Mouse (Mus musculus): Measurements from ENCODE around the gene Clip2. TPM values are rescaled to one million over a fixed set of nuclear protein-coding genes. Genes with fewer than 3 reads are reported as not detected.

Clip2 gene
- total and polyA plus RNA-seq, 3 experiments = 3.5 to 7.4 TPM; not detected in 1

- peak overlapping the region; percentile 98 for H3K27ac ChIP-seq (ENCODE audit: control insufficient read depth, low read depth, low read length)
- peaks cover 24% of the 10 kb centered on the region for H3K79me2 ChIP-seq (ENCODE audit: control insufficient read depth, insufficient read depth, low read length, poor library complexity)
- H3K9me3 ChIP-seq (replicated peaks; ENCODE audit: insufficient read depth, low read length) = no peaks in the 10 kb centered on the region
- H3K4me3 ChIP-seq (ENCODE audit: control insufficient read depth in 1 of 2, insufficient read depth in 1 of 2, low read depth in 2 of 2, low read length in 2 of 2) = peak overlapping the region; percentile 80 to 87
- peak overlapping the region; percentile 90 for H3K9ac ChIP-seq (ENCODE audit: control insufficient read depth, low read depth, low read length, poor library complexity, severe bottlenecking)
- peaks cover 0 to 22% of the 10 kb centered on the region in 2 experiments; a peak in 2 of 4 replicates for H3K36me3 ChIP-seq (ENCODE audit: control insufficient read depth in 1 of 2, insufficient read depth in 2 of 2, low read length in 2 of 2)
- TF ChIP-seq E2F4 (IDR thresholded peaks at IDR 0.05; ENCODE audit: borderline replicate concordance, low read depth, low read length) (peak; percentile 96), MAFK (IDR thresholded peaks at IDR 0.05; ENCODE audit: borderline replicate concordance, low read depth, low read length) (no peak), ETS1 (IDR thresholded peaks at IDR 0.05; ENCODE audit: low read depth, low read length) (peak; percentile 6; the same call in 1 of the 2 replicates), CTCF (IDR thresholded peaks at IDR 0.05 in 2 of 3, conservative IDR thresholded peaks at IDR 0.05 in 1 of 3; ENCODE audit: control insufficient read depth in 1 of 3, insufficient read depth in 1 of 3, low read depth in 2 of 3, low read length in 3 of 3, poor library complexity in 1 of 3, severe bottlenecking in 1 of 3) (peak in 2 of 3 experiments; percentile 74 to 92), GATA1 (IDR thresholded peaks at IDR 0.05; ENCODE audit: low read depth, low read length) (no peak), CHD2 (IDR thresholded peaks at IDR 0.05; ENCODE audit: low read length) (no peak), ZKSCAN1 (IDR thresholded peaks at IDR 0.05; ENCODE audit: low read depth, low read length) (no peak), RAD21 (IDR thresholded peaks at IDR 0.05; ENCODE audit: low read depth, low read length) (peak; percentile 19), EP300 (IDR thresholded peaks at IDR 0.05; ENCODE audit: low read depth in 1 of 2, low read length in 2 of 2) (0 out of 4 replicates have a peak, but pooled peaks of 1 of the 2 experiments have one; percentile 18), HCFC1 (IDR thresholded peaks at IDR 0.05; ENCODE audit: low read depth, low read length) (peak; percentile 86), POLR2AphosphoS2 (IDR thresholded peaks at IDR 0.05; ENCODE audit: low read length) (peak; percentile 88), KAT2A (conservative IDR thresholded peaks at IDR 0.05; ENCODE audit: low read depth, low read length) (0 out of 2 replicates have a peak, but pooled peaks have one; percentile 31), TCF12 (IDR thresholded peaks at IDR 0.05; ENCODE audit: low read depth, low read length) (peak; percentile 58), NELFE (IDR thresholded peaks at IDR 0.05; ENCODE audit: low read depth, low read length) (peak; percentile 89), NRF1 (IDR thresholded peaks at IDR 0.05; ENCODE audit: insufficient read depth, low read depth, low read length, poor library complexity, severe bottlenecking) (peak; percentile 95), ZNF384 (IDR thresholded peaks at IDR 0.05; ENCODE audit: low read depth, low read length) (no peak), ZC3H11A (IDR thresholded peaks at IDR 0.05; ENCODE audit: low read depth, low read length) (no peak), SMC3 (IDR thresholded peaks at IDR 0.05; ENCODE audit: low read depth, low read length) (no peak), MAZ (IDR thresholded peaks at IDR 0.05; ENCODE audit: low read depth, low read length) (peak; percentile 72; the same call in 1 of the 2 replicates), SIN3A (IDR thresholded peaks at IDR 0.05; ENCODE audit: low read length) (peak; percentile 92), JUND (IDR thresholded peaks at IDR 0.05; ENCODE audit: low read depth, low read length) (no peak), TBP (IDR thresholded peaks at IDR 0.05; ENCODE audit: low read depth, low read length) (peak; percentile 78), MYB (IDR thresholded peaks at IDR 0.05; ENCODE audit: low read depth, low read length) (no peak), MXI1 (IDR thresholded peaks at IDR 0.05; ENCODE audit: low read depth, low read length) (peak; percentile 56), POLR2A (IDR thresholded peaks at IDR 0.05; ENCODE audit: control insufficient read depth in 1 of 2, insufficient read depth in 1 of 2, low read depth in 1 of 2, low read length in 2 of 2, poor library complexity in 1 of 2) (peak; percentile 85 to 92), ELF1 (IDR thresholded peaks at IDR 0.05; ENCODE audit: low read depth, low read length) (peak; percentile 94)
- H3K4me1 ChIP-seq (ENCODE audit: control insufficient read depth in 1 of 2, insufficient read depth in 2 of 2, low read length in 2 of 2) = peaks cover 2 to 24% of the 10 kb centered on the region in 2 experiments
- no peaks in the 10 kb centered on the region for H3K27me3 ChIP-seq (ENCODE audit: control insufficient read depth in 1 of 2, insufficient read depth in 2 of 2, low read length in 2 of 2)
- DNase-seq (ENCODE audit: low read depth, low spot score) = peak; percentile 98
These were observed 30.1 kb upstream of the Clip2 start for GRCm38 (mm10) chr5:134582221-134582907.

Data from MEL (cell line).